In the genomic region with DNA sequence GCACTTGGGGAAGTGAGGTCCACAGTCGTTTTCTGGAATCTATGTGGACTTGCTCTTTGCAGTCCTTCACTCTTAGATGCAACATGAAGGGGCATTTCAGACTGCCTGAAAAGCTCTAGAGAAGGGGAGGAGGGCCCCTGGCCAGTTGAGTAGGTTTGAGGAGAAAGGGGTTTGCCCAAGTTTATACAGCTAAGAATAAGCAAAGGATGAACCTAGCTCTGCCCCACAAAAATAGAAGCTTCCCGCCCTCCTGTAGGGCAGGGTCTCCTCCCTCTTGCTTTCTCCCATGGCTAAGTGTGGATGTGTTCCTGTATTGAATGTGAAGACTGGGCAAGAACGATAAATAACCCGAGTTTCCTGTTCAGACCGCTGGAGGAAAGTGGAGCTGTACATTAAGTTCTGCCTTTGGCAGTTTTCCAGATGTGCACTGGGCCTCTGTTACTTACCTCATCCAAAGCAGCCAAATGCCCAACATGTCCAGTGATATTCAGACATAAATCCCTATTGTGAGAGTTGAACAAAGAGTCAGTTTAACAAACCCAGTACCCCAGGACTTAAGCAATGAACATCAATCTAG, we compare ENCODE assay signal across 7 mouse cellular contexts. TPM values are rescaled to one million over a fixed set of nuclear protein-coding genes. Genes with fewer than 3 reads are reported as not detected.
A peak's percentile ranks its signal among the peaks of the same experiment; 100 is the strongest.
DNase-seq lines count a peak whose midpoint lies in the region; TF ChIP-seq lines count a peak whose summit lies in the region.

No protein-coding gene starts in this region.

- TF ChIP-seq CTCF in C2C12 (IDR thresholded peaks at IDR 0.05; ENCODE audit: control insufficient read depth, insufficient read depth, insufficient read length): no peak

- H3K27me3 ChIP-seq in C2C12 (ENCODE audit: control insufficient read depth, insufficient read depth, insufficient read length): no peaks in the 10 kb centered on the region
- no peaks in the 10 kb centered on the region for H3K27me3 ChIP-seq in heart, embryonic 10.5 days (ENCODE audit: insufficient read depth, poor library complexity, severe bottlenecking)
- H3K27me3 ChIP-seq in myocyte (ENCODE audit: control insufficient read depth, insufficient read depth, insufficient read length): no peaks in the 10 kb centered on the region

- peak overlapping the region; percentile 96 for H3K27ac ChIP-seq in heart, embryonic 10.5 days

- peak overlapping the region; percentile 53 for H3ac ChIP-seq in C2C12 (ENCODE audit: control insufficient read depth, insufficient read length, low read depth)
- peak overlapping the region; percentile 1 for H3ac ChIP-seq in myocyte (ENCODE audit: control insufficient read depth, insufficient read length)

- no peaks in the 10 kb centered on the region for H3K79me3 ChIP-seq in C2C12 (ENCODE audit: low read depth)

- no peak for TF ChIP-seq POLR2A in myocyte (IDR thresholded peaks at IDR 0.05; ENCODE audit: insufficient read length, low read depth)

- peaks cover 4% of the 10 kb centered on the region; the same call in 1 of the 2 replicates for H3K9me3 ChIP-seq in heart, embryonic 10.5 days

- H3K4me3 ChIP-seq in C2C12 (ENCODE audit: insufficient read depth, poor library complexity, severe bottlenecking): peak overlapping the region; percentile 34
- peak overlapping the region; percentile 87 for H3K4me3 ChIP-seq in heart, embryonic 10.5 days
- peak overlapping the region; percentile 13 for H3K4me3 ChIP-seq in myocyte

- 14% methylated on average over 5 of the region's 5 CpGs for WGBS in heart, embryonic 10.5 days

- peaks cover 43% of the 10 kb centered on the region for H3K4me1 ChIP-seq in heart, embryonic 10.5 days

- DNase-seq in WW6 (ENCODE audit: low read depth, low spot score): peak; percentile 5
- no peak for DNase-seq in heart, embryonic 10.5 days (ENCODE audit: low spot score)
- peak; percentile 51 for DNase-seq in kidney, postnatal 10 days
- no peak for DNase-seq in cerebellum, adult 18-20 months
- DNase-seq in right cerebral cortex, adult 2 months (ENCODE audit: low spot score in 2 of 2): no peak

- H3K79me2 ChIP-seq in C2C12 (ENCODE audit: control insufficient read depth, insufficient read depth) (no peaks in the 10 kb centered on the region), myocyte (ENCODE audit: control insufficient read depth, insufficient read depth) (no peaks in the 10 kb centered on the region)

- H3K36me3 ChIP-seq in C2C12 (ENCODE audit: control insufficient read depth, insufficient read depth) (no peaks in the 10 kb centered on the region), myocyte (ENCODE audit: control insufficient read depth, insufficient read depth) (no peaks in the 10 kb centered on the region)
- 0 out of 2 replicates have a peak, but pooled peaks cover 9% of the 10 kb centered on the region for H3K36me3 ChIP-seq in heart, embryonic 10.5 days

- H3K4me2 ChIP-seq in myocyte (ENCODE audit: low read depth): peak overlapping the region; percentile 70

TF ChIP-seq in C2C12, 6 proteins besides CTCF, POLR2A, EP300 and RAD21:
- TF ChIP-seq MYOD1 (IDR thresholded peaks at IDR 0.05; ENCODE audit: control insufficient read depth, insufficient read length, low read depth) (no peak), CEBPB (IDR thresholded peaks at IDR 0.05; ENCODE audit: low read depth) (no peak), USF1 (IDR thresholded peaks at IDR 0.05; ENCODE audit: low read depth) (no peak), MYOG (IDR thresholded peaks at IDR 0.05; ENCODE audit: control insufficient read depth, extremely low read depth, insufficient read length) (no peak), FOSL1 (IDR thresholded peaks at IDR 0.05; ENCODE audit: insufficient read depth, low read length, poor library complexity, severe bottlenecking) (no peak), MAX (IDR thresholded peaks at IDR 0.05) (no peak)

TF ChIP-seq in myocyte, 11 proteins besides CTCF, POLR2A, EP300 and RAD21:
- no peak for TF ChIP-seq E2F4 (IDR thresholded peaks at IDR 0.05; ENCODE audit: insufficient read depth)
- TF ChIP-seq USF1 (IDR thresholded peaks at IDR 0.05; ENCODE audit: low read depth): no peak
- TF ChIP-seq POLR2AphosphoS2 (IDR thresholded peaks at IDR 0.05; ENCODE audit: insufficient read length, low read depth): no peak
- no peak for TF ChIP-seq SRF (IDR thresholded peaks at IDR 0.05; ENCODE audit: control insufficient read depth, insufficient read length, low read depth)
- no peak for TF ChIP-seq REST (IDR thresholded peaks at IDR 0.05; ENCODE audit: insufficient read depth, insufficient read length)
- no peak for TF ChIP-seq TCF12 (IDR thresholded peaks at IDR 0.05; ENCODE audit: insufficient read depth, poor library complexity, severe bottlenecking)
- no peak for TF ChIP-seq MAX (IDR thresholded peaks at IDR 0.05; ENCODE audit: low read depth)
- TF ChIP-seq CEBPB (IDR thresholded peaks at IDR 0.05; ENCODE audit: insufficient read depth, poor library complexity, severe bottlenecking): no peak
- no peak for TF ChIP-seq MYOG (IDR thresholded peaks at IDR 0.05; ENCODE audit: control insufficient read depth in 1 of 3, insufficient read depth in 1 of 3, insufficient read length in 2 of 3, low read depth in 2 of 3)
- TF ChIP-seq MYOD1 (IDR thresholded peaks at IDR 0.05; ENCODE audit: control insufficient read depth in 1 of 3, insufficient read length in 2 of 3, low read depth in 2 of 3): no peak
- TF ChIP-seq TCF3 (IDR thresholded peaks at IDR 0.05; ENCODE audit: insufficient read length, low read depth): no peak

RNA-seq across cellular contexts. Expression of gene P3h2, which starts 0.5 kb away (rescaled TPM):
- 1.1 TPM for polyA plus RNA-seq in C2C12 (2012; fragmentation: generic; extraction: Trizol)
- 12.8 and 15.2 TPM in 2 replicates for polyA plus RNA-seq in heart, embryonic 10.5 days (2016; fragmentation: Nextera tagmentation; extraction: Ambion mirVana)
- polyA plus RNA-seq in myocyte (2012; fragmentation: generic; extraction: Trizol): 0.88 TPM

Comparison
In these comparisons a context has a peak if more than half of its experiments do, and no peak if none do; other contexts are left out.
1. H3K4me3 ChIP-seq: peak in every context shown above with its lines; median percentile 87 in heart, embryonic 10.5 days; 34 in C2C12; 13 in myocyte.
2. DNase-seq: peak in WW6 (single experiment) and kidney, postnatal 10 days (single experiment); none in heart, embryonic 10.5 days (single experiment), cerebellum, adult 18-20 months (0 of 2) and right cerebral cortex, adult 2 months (0 of 2).